Mouse (Mus musculus): ENCODE measurements at regions not wholly inside any gene's neighbourhood (a gene's known extent, or its start where the extent isn't known, plus 50 kb on each side); places are given as distances from the start of the nearest gene placed in this dataset.

DNA sequence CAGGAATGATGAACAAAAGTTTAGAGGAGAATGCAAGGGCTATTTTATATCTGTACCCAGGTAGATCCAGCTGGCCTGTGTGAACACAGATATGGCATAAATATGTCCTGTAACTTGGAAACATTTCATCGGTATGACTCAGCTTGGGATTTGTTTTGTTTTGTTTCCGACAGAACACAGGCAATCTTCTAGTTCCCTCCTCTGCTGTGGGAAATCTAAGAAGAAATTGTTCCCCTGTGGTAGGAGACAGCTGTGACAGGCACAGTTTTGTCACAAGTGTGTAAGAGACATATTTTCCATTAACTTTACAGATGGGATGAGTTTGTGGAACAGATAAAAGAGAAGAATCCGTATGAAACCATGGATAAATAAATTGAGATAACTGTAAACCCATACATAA, 687.0 kb downstream of the Tpm3-rs7 start:
- Histone ChIP-seq H3K27ac (no peak overlapping the region; the same call in 1 of the 2 replicates), H3K4me3 (no peak overlapping the region)
- peak in 1 of 2 experiments; percentile 21 for DNase-seq (ENCODE audit: low spot score in 2 of 2)
- TF ChIP-seq CTCF (conservative IDR thresholded peaks at IDR 0.05): no peak

DNA sequence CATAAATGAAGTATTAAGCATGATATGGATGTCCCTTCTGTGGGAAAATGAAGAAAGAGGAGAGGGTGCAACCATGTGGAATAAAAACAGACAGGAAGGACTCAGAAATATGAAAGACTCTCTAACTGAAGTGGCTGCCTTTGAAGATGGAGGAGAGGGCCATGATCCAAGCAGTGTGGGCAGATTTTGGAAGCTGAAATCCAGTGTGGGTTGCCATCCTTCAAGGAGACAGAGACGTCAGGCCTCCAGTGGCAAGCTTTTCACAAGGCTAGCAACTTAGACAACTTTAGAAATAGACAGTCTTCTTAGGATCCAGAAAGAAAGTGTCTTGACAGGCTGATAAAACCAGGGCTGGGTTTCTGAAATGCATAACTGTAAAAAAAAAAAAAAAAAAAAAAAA, 688.0 kb downstream of the Tpm3-rs7 start:
- H3K27ac ChIP-seq: no peak overlapping the region
- no peak for TF ChIP-seq CTCF (conservative IDR thresholded peaks at IDR 0.05)
- DNase-seq (ENCODE audit: low spot score in 2 of 2): no peak
- H3K4me3 ChIP-seq: no peak overlapping the region

DNA sequence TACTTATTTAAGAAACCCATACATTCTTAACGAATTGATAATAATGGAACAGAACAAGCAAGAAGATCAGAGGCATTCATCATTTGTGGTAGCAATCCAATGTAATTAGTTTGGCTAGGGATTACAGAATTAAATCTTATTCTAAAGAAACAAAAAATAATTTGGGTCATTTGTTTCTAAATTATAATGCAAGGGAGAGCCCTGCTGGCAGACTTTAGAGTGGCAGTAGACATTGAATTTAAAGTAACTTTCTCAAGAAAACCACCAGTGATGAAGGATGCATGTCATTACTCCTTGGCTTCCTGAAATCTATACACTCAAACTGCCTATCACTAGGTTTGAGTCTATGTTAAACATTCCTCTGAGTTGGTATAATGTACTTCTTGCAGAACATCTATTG, 722.7 kb downstream of the Tpm3-rs7 start:
- Histone ChIP-seq H3K4me3 (no peak overlapping the region), H3K27ac (no peak overlapping the region)
- TF ChIP-seq CTCF (conservative IDR thresholded peaks at IDR 0.05): peak; percentile 71
- no peak for DNase-seq (ENCODE audit: low spot score in 2 of 2)

GRCm38 (mm10) chr14:114038611-114039312, 724.4 kb downstream of the Tpm3-rs7 start:
- no peak overlapping the region for H3K4me3 ChIP-seq
- TF ChIP-seq CTCF (conservative IDR thresholded peaks at IDR 0.05): no peak
- H3K27ac ChIP-seq: no peak overlapping the region
- DNase-seq (ENCODE audit: low spot score in 2 of 2): no peak

- no peak for TF ChIP-seq CTCF (conservative IDR thresholded peaks at IDR 0.05)
- DNase-seq (ENCODE audit: low spot score in 2 of 2): no peak
- Histone ChIP-seq H3K4me3 (no peak overlapping the region), H3K27ac (no peak overlapping the region)
These were observed 739.3 kb downstream of the Tpm3-rs7 start for GRCm38 (mm10) chr14:114053558-114054235.

- H3K27ac ChIP-seq: no peak overlapping the region
- H3K4me3 ChIP-seq: no peak overlapping the region
- TF ChIP-seq CTCF (conservative IDR thresholded peaks at IDR 0.05): no peak
- no peak for DNase-seq (ENCODE audit: low spot score in 2 of 2)
These were observed 746.9 kb downstream of the Tpm3-rs7 start for GRCm38 (mm10) chr14:114061347-114061746.

GRCm38 (mm10) chr14:114062582-114062981, 748.2 kb downstream of the Tpm3-rs7 start:
- Histone ChIP-seq H3K27ac (no peak overlapping the region), H3K4me3 (no peak overlapping the region)
- TF ChIP-seq CTCF (conservative IDR thresholded peaks at IDR 0.05): no peak
- DNase-seq (ENCODE audit: low spot score in 2 of 2): no peak

DNA sequence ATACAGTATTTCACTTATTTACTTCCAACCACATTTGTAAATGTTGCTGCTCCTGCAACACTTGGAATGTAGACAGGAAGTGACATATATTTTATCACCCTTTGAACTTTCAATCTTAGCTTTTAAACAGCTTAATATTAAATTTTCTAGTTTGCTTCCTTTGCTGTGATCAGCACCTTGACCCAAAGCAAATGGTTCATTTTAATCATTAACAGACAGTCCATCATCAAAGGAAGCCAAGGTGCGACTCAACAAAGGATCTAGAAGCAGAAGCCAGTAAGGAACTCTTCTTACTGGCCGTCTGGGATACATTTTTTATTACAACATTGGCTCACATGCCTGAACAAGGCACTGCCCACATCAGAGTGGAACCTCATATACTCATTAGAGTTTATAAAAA, 758.8 kb downstream of the Tpm3-rs7 start:
- H3K4me3 ChIP-seq: no peak overlapping the region
- no peak overlapping the region for H3K27ac ChIP-seq
- no peak for TF ChIP-seq CTCF (conservative IDR thresholded peaks at IDR 0.05)
- DNase-seq (ENCODE audit: low spot score in 2 of 2): no peak

DNA sequence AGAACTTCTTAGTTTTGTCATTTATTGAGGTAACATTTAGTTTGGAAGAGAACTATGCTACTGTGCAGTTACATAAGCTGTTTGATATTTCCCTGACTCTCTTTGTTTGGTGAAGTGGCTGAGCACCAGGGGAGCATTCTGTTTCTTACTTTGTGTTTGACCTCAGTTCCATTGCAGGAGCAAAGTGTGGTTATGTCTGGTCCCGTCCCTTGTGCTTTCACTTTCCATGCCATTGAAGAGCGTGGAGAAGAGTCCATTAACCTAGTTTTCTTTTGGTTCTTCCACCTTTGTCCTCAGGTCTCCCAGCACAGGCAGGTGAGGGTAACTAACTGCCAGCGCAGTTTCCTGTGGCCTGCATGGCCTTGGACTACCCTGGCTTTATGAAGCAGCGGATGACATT, 759.6 kb downstream of the Tpm3-rs7 start:
- no peak overlapping the region for H3K4me3 ChIP-seq
- TF ChIP-seq CTCF (conservative IDR thresholded peaks at IDR 0.05): no peak
- no peak for DNase-seq (ENCODE audit: low spot score in 2 of 2)
- no peak overlapping the region for H3K27ac ChIP-seq

DNA sequence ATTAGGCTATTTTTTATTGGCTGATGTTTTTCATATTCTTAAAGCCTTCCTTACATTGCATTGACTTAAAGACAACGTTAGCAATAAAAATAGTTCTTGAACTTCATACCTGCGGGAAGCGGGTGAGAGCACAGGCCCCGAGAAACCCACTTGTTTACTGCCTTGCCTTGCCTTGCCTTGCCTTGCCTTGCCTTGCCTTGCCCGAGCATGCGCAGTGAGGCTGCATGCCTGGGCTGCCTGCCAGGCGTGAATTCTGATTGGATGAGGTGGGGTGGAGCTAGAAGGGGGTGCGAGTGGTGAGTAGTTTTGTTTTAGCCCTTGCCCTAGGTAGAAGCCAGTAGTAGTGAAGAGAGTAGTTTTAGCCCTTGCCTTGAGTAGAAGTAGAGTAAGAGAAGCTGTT, 792.4 kb downstream of the Tpm3-rs7 start:
- no peak for TF ChIP-seq CTCF (conservative IDR thresholded peaks at IDR 0.05)
- no peak overlapping the region for H3K4me3 ChIP-seq
- no peak overlapping the region for H3K27ac ChIP-seq
- DNase-seq (ENCODE audit: low spot score in 2 of 2): no peak

DNA sequence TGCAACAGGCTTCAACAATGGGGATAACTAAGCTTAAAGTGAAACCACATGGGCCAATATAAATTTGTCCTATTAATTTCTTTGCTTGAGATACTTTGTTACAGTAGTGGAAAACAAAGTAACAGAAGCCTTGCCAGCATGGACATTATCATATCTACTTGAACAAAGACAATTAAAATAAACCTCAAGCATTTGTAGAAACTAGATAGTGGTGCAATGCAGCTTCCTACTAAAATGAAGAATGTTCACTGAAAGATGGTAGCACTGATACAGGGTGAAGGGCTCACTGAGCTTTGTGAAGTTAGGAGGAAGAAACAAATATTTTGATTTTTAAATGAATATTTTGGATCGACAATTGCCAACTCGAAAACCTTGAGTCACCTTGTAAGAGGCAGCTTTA, 814.1 kb downstream of the Tpm3-rs7 start:
- H3K4me3 ChIP-seq: no peak overlapping the region
- no peak overlapping the region for H3K27ac ChIP-seq
- TF ChIP-seq CTCF (conservative IDR thresholded peaks at IDR 0.05): no peak
- DNase-seq (ENCODE audit: low spot score in 2 of 2): no peak

DNA sequence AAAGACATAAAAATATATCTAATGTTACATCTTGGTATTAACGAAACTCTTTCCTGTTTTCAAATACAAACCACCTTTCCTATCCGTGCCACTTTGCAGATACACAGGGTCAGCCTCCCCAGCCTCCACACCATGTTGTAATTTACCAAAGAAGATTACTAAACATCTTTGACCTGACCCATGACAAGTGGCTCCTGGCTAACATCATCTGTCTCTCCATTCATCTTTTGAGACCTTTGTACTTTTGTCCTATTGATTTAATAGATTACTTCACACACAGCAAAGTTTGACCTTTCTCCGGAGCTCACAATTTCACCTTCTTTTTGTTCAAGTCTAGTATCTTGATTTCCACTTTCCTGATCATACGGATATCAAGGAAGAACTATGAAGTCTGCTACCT, 851.6 kb downstream of the Tpm3-rs7 start:
- H3K4me3 ChIP-seq: no peak overlapping the region
- no peak overlapping the region for H3K27ac ChIP-seq
- no peak for TF ChIP-seq CTCF (conservative IDR thresholded peaks at IDR 0.05)
- no peak for DNase-seq (ENCODE audit: low spot score in 2 of 2)

GRCm38 (mm10) chr14:114215609-114216008, 876.4 kb upstream of the Gpc5 start:
- DNase-seq (ENCODE audit: low spot score in 2 of 2): no peak
- H3K4me3 ChIP-seq: no peak overlapping the region
- TF ChIP-seq CTCF (conservative IDR thresholded peaks at IDR 0.05): no peak
- no peak overlapping the region for H3K27ac ChIP-seq

GRCm38 (mm10) chr14:114220868-114221267, 871.1 kb upstream of the Gpc5 start:
- no peak overlapping the region for H3K4me3 ChIP-seq
- no peak overlapping the region for H3K27ac ChIP-seq
- no peak for TF ChIP-seq CTCF (conservative IDR thresholded peaks at IDR 0.05)
- DNase-seq (ENCODE audit: low spot score in 2 of 2): no peak

Measured in layer of hippocampus, adult 2 months (tissue).